Mouse (Mus musculus) heart, postnatal 0 days (tissue): ENCODE data around the gene Zfr. TPM values are rescaled to one million over a fixed set of nuclear protein-coding genes. Genes with fewer than 3 reads are reported as not detected.

ENCODE experiments used
- ATAC-seq: fragments of 200-750 bp; cut with Nextera tagmentation; 2 replicates; pipeline ENCODE4 v1.8.0; 2017; ENCODE audit warnings: low read depth, moderate number of reproducible peaks, moderate library complexity; ENCODE audit not compliant: insufficient read depth
- DNase-seq: peaks from one replicate; pipeline ENCODE4 v3.0.0-alpha.2; 2016; ENCODE audit warnings: low spot score
- H3K27ac ChIP-seq: fragments of 300-500 bp; sonication (generic); 2 replicates; pipeline ENCODE4 v1.5.1; 2014; ENCODE audit warnings: low read depth, mild to moderate bottlenecking
- H3K27me3 ChIP-seq: fragments of 300-500 bp; sonication (generic); 2 replicates; pipeline ENCODE4 v1.6.1; 2014; ENCODE audit warnings: low read length, mixed read lengths; ENCODE audit not compliant: control insufficient read depth, insufficient read depth
- H3K36me3 ChIP-seq: fragments of 300-500 bp; sonication (generic); replicated peaks from 2 replicates; pipeline ENCODE4 v1.6.1; 2014; ENCODE audit warnings: low read length, mixed read lengths; ENCODE audit not compliant: control insufficient read depth, insufficient read depth
- H3K4me1 ChIP-seq: fragments of 300-500 bp; sonication (generic); 2 replicates; pipeline ENCODE4 v1.6.1; 2014; ENCODE audit warnings: antibody characterized with exemption; ENCODE audit not compliant: control insufficient read depth, insufficient read depth
- H3K4me2 ChIP-seq: fragments of 300-500 bp; sonication (generic); 2 replicates; pipeline ENCODE4 v1.6.1; 2014; ENCODE audit warnings: low read depth, mild to moderate bottlenecking, low read length, moderate library complexity
- H3K4me3 ChIP-seq: fragments of 300-500 bp; sonication (generic); 2 replicates; pipeline ENCODE4 v1.5.1; 2014; ENCODE audit warnings: low read depth, low read length
- H3K9ac ChIP-seq: fragments of 300-500 bp; sonication (generic); replicated peaks from 2 replicates; pipeline ENCODE4 v1.6.1; 2014; ENCODE audit warnings: low read depth, low read length, mixed read lengths
- H3K9me3 ChIP-seq: fragments of 300-500 bp; sonication (generic); replicated peaks from 2 replicates; pipeline ENCODE4 v1.6.1; 2016; ENCODE audit warnings: low read length; ENCODE audit not compliant: control insufficient read depth
- CTCF ChIP-seq: IDR thresholded peaks from 2 replicates; pipeline ENCODE4 v1.5.1; 2016; ENCODE audit warnings: antibody characterized with exemption, control low read depth, low read depth
- EP300 ChIP-seq: IDR thresholded peaks from 2 replicates; pipeline ENCODE4 v1.6.1; 2016; ENCODE audit warnings: antibody characterized with exemption, low read depth
- WGBS: fragments of 180-500 bp; shearing (Covaris S2); extraction: QIAGEN DNeasy Blood & Tissue Kit; methylation state at CpG from one replicate; pipeline ENCODE4 v1.1.7; 2014; 5-methylcytosine and 5-hydroxymethylcytosine counted together
- polyA plus RNA-seq: library from polyadenylated mRNA; unstranded; fragments of >200 nt; fragmentation: Nextera tagmentation; extraction: Ambion mirVana; gene quantifications from 2 replicates; pipeline ENCODE4 v1.2.1, GENCODE M21; 2015
- total RNA-seq: library from RNA; depleted of rRNA; stranded (reverse); fragments of >200 nt; gene quantifications from 2 replicates; pipeline ENCODE4 v1.2.3, GENCODE M21; 2014; ENCODE audit warnings: low replicate concordance

Zfr gene
- total and polyA plus RNA-seq, 2 experiments from 2014 or later = 74.3 to 119 TPM

DNA sequence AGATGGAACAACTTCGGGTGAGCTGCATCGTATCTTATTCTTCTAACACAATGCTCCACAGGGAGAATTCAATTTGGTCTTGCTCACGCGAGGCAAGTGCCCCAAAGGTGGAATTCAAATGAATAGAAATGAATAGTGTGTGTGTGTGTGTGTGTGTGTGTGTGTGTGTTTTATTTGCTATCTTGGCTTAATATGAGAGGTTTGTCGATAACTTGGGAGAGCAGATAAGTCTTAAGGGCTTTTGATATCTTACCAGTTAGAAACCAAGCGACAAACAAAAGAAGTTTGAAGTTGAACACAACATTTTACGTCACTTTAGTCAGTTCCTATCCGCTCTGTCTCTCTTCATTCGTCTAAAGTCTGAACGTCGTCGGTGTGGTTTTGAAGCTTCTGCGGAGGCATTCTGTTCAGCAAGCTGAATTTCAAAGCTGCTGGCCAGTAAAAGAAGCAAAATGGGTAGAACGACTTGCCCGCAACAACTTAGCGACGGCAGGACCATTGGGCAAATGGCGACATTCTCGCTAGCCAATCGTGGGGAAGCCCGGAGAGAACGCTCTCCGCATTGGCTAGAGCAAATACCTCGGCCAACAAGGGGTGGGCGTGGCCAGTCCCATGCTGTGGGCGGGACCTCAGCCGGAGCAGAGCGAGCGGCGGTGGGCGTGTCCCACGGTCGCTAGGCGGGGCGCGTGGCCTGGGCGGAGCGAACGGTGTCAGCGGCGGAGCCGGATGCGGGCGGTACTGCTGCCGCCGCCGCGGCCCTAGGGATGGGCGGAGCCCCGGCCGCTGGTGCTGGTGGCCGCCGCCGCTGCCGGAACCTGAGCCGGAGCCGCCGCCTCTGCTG is 86.9 kb downstream of the Zfr start, which contains the start of gene Mtmr12:
Mtmr12 (plus strand) TSS at position 710 of the 841 bp plus-strand sequence.
- H3K4me2 ChIP-seq = peak within 1 kb of the TSS; percentile 77
- peak; percentile 98 for ATAC-seq

DNA sequence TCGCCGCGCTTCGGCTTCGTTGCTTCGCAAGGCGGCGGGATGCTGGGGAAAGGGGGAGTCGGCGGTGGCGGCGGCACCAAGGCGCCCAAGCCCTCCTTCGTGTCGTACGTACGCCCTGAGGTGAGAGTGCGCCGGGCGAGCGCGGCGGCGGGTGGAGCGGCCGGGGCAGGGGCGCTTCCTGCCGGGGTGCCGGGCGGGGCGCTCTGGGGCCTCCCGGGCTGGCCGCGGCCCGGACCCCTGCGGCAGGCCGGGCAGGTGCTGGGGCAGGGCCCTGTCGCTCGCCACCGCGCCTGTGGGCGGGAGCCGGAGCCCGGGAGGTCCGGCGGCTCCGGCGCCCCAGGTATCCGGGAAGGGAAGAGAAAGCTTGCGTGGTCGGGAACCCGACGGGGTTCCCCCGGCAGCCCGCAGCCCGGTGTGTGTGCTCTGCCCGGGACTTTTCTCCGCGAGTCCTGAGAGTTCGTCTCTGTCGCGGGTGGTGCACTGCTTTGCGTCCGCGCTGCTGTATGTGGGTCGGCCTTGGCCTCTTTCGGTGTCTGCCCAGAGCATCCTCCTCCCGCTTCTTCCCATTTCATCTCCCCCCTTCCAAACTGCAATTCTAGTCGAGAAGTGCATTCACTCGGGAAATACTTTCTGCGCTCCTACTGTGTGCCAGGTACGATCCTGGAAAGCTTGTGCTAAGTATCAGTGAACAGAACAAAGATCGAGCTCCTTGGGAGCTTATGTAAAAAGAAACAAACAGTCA is 87.7 kb downstream of the Zfr start:
- Histone ChIP-seq H3K27ac (peak overlapping the region; percentile 93), H3K36me3 (no peaks in the 10 kb centered on the region), H3K9ac (peak overlapping the region; percentile 96), H3K4me3 (peak overlapping the region; percentile 96), H3K4me2 (peak overlapping the region; percentile 77), H3K4me1 (peaks cover 19% of the 10 kb centered on the region), H3K27me3 (no peaks in the 10 kb centered on the region), H3K9me3 (no peaks in the 10 kb centered on the region)
- WGBS = under 1% methylated on average over 49 of the region's 73 CpGs
- TF ChIP-seq EP300 = no peak
- no peak for TF ChIP-seq CTCF
- DNase-seq (peak; percentile 39), ATAC-seq (peak; percentile 67)

More for the DNA sequence above, 86.9 kb downstream of the Zfr start, which contains the start of gene Mtmr12:
- H3K9ac ChIP-seq = peak within 1 kb of the TSS; percentile 96
- peak within 1 kb of the TSS; percentile 93 for H3K27ac ChIP-seq
- no peaks in the 10 kb centered on the region for H3K36me3 ChIP-seq
- peaks cover 19% of the 10 kb centered on the region for H3K4me1 ChIP-seq
- TF ChIP-seq EP300 (no peak), CTCF (no peak)
- under 1% methylated on average over 46 of the region's 58 CpGs for WGBS
- H3K27me3 ChIP-seq = no peaks in the 10 kb centered on the region
- DNase-seq = peak; percentile 98
- H3K9me3 ChIP-seq = no peaks in the 10 kb centered on the region
- peak within 1 kb of the TSS; percentile 96 for H3K4me3 ChIP-seq

DNA sequence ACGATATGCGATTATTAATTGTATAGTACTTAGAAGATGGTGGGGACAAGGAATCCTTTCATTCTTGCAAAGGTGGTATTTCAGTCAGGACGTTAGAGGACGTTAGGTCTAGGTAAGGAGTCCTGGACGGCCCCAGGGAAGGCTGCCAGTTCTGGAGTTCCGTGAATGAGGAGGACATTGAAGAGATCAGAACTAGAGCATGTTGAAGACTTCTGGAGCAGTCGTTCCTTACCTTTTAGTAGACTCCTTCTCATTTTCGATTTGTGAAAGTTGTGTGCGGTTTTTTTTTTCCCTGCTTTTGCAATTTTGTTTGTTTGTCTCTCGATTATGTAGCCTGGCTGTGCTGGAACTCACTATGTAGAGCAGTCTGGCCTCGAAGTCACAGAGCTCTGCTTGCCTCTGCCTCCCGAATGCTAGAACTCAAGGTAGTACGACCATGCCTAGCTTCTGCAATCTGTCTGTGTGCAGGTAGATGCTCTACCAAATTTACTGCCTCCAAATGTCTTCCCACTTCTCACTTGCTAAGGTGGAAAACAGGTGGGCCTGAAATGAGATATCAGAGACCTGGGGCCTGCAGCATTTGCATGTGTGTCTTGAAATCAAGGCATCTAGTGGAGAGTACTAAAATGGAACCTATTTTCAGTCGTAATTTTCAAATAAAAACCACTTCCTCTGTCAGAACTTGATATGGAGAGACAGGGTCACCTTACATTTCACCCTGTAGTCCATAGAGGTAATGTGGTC is 88.4 kb downstream of the Zfr start:
- TF ChIP-seq EP300 = no peak
- TF ChIP-seq CTCF = no peak
- Histone ChIP-seq H3K9me3 (no peaks in the 10 kb centered on the region), H3K9ac (peak overlapping the region; percentile 96), H3K27ac (no peak overlapping the region; the same call in 1 of the 2 replicates), H3K27me3 (no peaks in the 10 kb centered on the region), H3K4me1 (peaks cover 19% of the 10 kb centered on the region), H3K4me3 (peak overlapping the region; percentile 96), H3K36me3 (no peaks in the 10 kb centered on the region), H3K4me2 (peak overlapping the region; percentile 77)
- DNase-seq (no peak), ATAC-seq (no peak)
- WGBS = 30% methylated on average over 14 of the region's 14 CpGs

DNA sequence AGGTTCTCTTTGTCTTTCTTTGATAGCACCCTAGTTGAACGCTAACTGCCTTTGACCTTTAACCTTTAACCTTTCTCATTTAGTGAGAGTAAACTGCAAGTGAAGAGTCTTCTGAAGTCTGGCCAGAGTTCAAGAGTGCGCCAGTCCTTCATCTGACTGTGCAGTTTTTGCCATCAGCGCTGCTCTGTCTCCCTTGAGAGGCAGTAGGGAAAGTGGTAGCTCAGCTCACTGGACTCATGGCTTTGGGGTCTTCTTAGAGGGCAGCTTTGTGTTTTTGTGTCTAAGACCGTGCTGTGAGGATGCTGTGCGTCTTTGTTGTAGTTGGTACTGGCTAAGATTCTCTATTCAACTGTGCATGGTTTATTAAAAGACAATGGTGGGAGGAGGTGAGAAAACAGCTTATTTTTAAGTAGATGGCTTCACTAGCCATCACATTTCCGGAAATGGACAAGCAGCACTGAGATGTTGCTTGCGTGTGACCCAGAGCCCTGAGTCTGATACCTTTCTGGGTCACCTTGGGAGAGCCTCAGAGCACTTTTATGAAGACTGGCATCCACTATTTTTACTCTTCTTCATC is 89.1 kb downstream of the Zfr start:
- no peak overlapping the region for H3K27ac ChIP-seq
- no peak overlapping the region for H3K9ac ChIP-seq
- DNase-seq (no peak), ATAC-seq (no peak)
- H3K4me2 ChIP-seq = peak overlapping the region; percentile 77; the same call in 1 of the 2 replicates
- peaks cover 19% of the 10 kb centered on the region for H3K4me1 ChIP-seq
- WGBS = 67% methylated on average over 7 of the region's 7 CpGs
- H3K4me3 ChIP-seq = no peak overlapping the region
- H3K36me3 ChIP-seq = no peaks in the 10 kb centered on the region
- no peaks in the 10 kb centered on the region for H3K27me3 ChIP-seq
- TF ChIP-seq EP300 (no peak), CTCF (no peak)
- no peaks in the 10 kb centered on the region for H3K9me3 ChIP-seq
